Mouse (Mus musculus) frontal cortex, adult (tissue): ENCODE measurements around the gene Arl4d.
"Not testable (repeated sequence)": the region's sequence is repeated elsewhere in the genome, so short reads cannot be mapped to it uniquely, and the experiment has no call there.

Source experiments
- ATAC-seq: cut with Nextera tagmentation; 2 replicates; pipeline ENCODE4 v1.9.2; 2017; ENCODE audit warnings: mild to moderate bottlenecking, moderate library complexity, mixed read lengths; ENCODE audit not compliant: low TSS enrichment

Arl4d gene

GRCm38 (mm10) chr11:101664825-101665635 lies at the start of gene Arl4d:
Arl4d (plus strand) TSS chr11:101665541.
- peak; percentile 82 for ATAC-seq

GRCm38 (mm10) chr11:101616104-101616503 lies 49.2 kb upstream of the Arl4d start:
- ATAC-seq, result no peak

- no peak for ATAC-seq
Measured at GRCm38 (mm10) chr11:101616948-101617767, 48.2 kb upstream of the Arl4d start.

GRCm38 (mm10) chr11:101617849-101618248 lies 47.5 kb upstream of the Arl4d start:
- ATAC-seq, result no peak

- ATAC-seq, result no peak
Measured at GRCm38 (mm10) chr11:101618596-101618995, 46.7 kb upstream of the Arl4d start.

GRCm38 (mm10) chr11:101620022-101620655 lies 45.2 kb upstream of the Arl4d start:
- not testable (repeated sequence) for ATAC-seq

- no peak for ATAC-seq
Measured at GRCm38 (mm10) chr11:101626649-101626994, 38.7 kb upstream of the Arl4d start.

- peak; percentile 84 for ATAC-seq
Measured at GRCm38 (mm10) chr11:101626995-101627856, 38.1 kb upstream of the Arl4d start, which contains the start of gene Rdm1. Rdm1 (plus strand) TSS chr11:101627195.

- peak; percentile 69 for ATAC-seq
Measured at GRCm38 (mm10) chr11:101627857-101628559, 37.3 kb upstream of the Arl4d start.

GRCm38 (mm10) chr11:101628733-101629417 lies 36.5 kb upstream of the Arl4d start:
- not testable (repeated sequence) for ATAC-seq

- ATAC-seq, result no peak
Measured at GRCm38 (mm10) chr11:101635660-101636059, 29.7 kb upstream of the Arl4d start.

GRCm38 (mm10) chr11:101639761-101640160 lies 25.6 kb upstream of the Arl4d start:
- ATAC-seq, result no peak

- ATAC-seq, result peak; percentile 68
Measured at GRCm38 (mm10) chr11:101640857-101641709, 24.3 kb upstream of the Arl4d start.

GRCm38 (mm10) chr11:101641710-101642642 lies 23.4 kb upstream of the Arl4d start:
- ATAC-seq, result peak; percentile 75

GRCm38 (mm10) chr11:101642931-101643330 lies 22.4 kb upstream of the Arl4d start:
- no peak for ATAC-seq

- ATAC-seq, result no peak
Measured at GRCm38 (mm10) chr11:101644591-101644990, 20.8 kb upstream of the Arl4d start.

- ATAC-seq, result not testable (repeated sequence)
Measured at GRCm38 (mm10) chr11:101645043-101645410, 20.3 kb upstream of the Arl4d start.
